Comparison of ENCODE assay signal across 32 mouse cellular contexts in genomic region chr3:90693496-90693895, GRCm38 (mm10). TPM values are rescaled to one million over a fixed set of nuclear protein-coding genes. Genes with fewer than 3 reads are reported as not detected.
DNase-seq lines count a peak whose midpoint lies in the region; ATAC-seq and TF ChIP-seq lines count a peak whose summit lies in the region.
"Had no signal": no experiment of that assay in that cellular context is flagged by ENCODE, and none has a peak within 500 bp of the region (broad histone marks: within the 10 kb centered on the region; RNA-seq: fewer than 3 reads in every experiment).

No protein-coding gene starts in this region.

- intact Hi-C loops in gastrocnemius, postnatal 14 days (cut with DNase I; ENCODE audit: low total_unique reads), result no loop called here

- no peak for TF ChIP-seq POLR2A in bone marrow, adult 2 months (IDR thresholded peaks at IDR 0.05; ENCODE audit: borderline replicate concordance, control insufficient read depth, low read depth, low read length)

- H3K36me3 ChIP-seq in liver, embryonic 16.5 days (ENCODE audit: control insufficient read depth, insufficient read depth), result no peaks in the 10 kb centered on the region
- no peaks in the 10 kb centered on the region for H3K36me3 ChIP-seq in liver, embryonic 11.5 days (ENCODE audit: control insufficient read depth, insufficient read depth, low read length)
- H3K36me3 ChIP-seq in midbrain, postnatal 0 days (ENCODE audit: insufficient read depth, low read length), result no peaks in the 10 kb centered on the region
- H3K36me3 ChIP-seq: embryonic facial prominence, embryonic 12.5 days; embryonic facial prominence, embryonic 15.5 days; heart, embryonic 10.5 days; heart, embryonic 13.5 days had no signal

- H3K9me3 ChIP-seq in liver, embryonic 16.5 days (replicated peaks; ENCODE audit: control insufficient read depth, low read length), result no peaks in the 10 kb centered on the region
- no peaks in the 10 kb centered on the region for H3K9me3 ChIP-seq in liver, embryonic 11.5 days (ENCODE audit: control insufficient read depth, low read length)
- H3K9me3 ChIP-seq in midbrain, postnatal 0 days (ENCODE audit: low read length), result no peaks in the 10 kb centered on the region
- H3K9me3 ChIP-seq: embryonic facial prominence, embryonic 12.5 days; embryonic facial prominence, embryonic 15.5 days; heart, embryonic 10.5 days; heart, embryonic 13.5 days had no signal

- 0 out of 2 replicates have a peak overlapping the region, but pooled peaks have one; percentile 9 for H3K4me3 ChIP-seq in liver, embryonic 16.5 days (ENCODE audit: low read depth, low read length)
- no peak overlapping the region for H3K4me3 ChIP-seq in liver, embryonic 11.5 days (ENCODE audit: low read depth, low read length)
- peak overlapping the region; percentile 90 for H3K4me3 ChIP-seq in bone marrow, adult 2 months (replicated peaks; ENCODE audit: control insufficient read depth, low read depth, low read length)
- H3K4me3 ChIP-seq in midbrain, postnatal 0 days (ENCODE audit: low read depth, low read length), result no peak overlapping the region
- H3K4me3 ChIP-seq: embryonic facial prominence, embryonic 12.5 days; embryonic facial prominence, embryonic 15.5 days; gastrocnemius, adult 2 months; heart, adult 2 months; heart, embryonic 10.5 days; heart, embryonic 13.5 days had no signal

- H3K4me1 ChIP-seq in liver, embryonic 16.5 days (ENCODE audit: control insufficient read depth, low read depth, low read length), result no peaks in the 10 kb centered on the region
- no peaks in the 10 kb centered on the region for H3K4me1 ChIP-seq in liver, embryonic 11.5 days (replicated peaks; ENCODE audit: control insufficient read depth, insufficient read depth, low read length)
- no peaks in the 10 kb centered on the region for H3K4me1 ChIP-seq in bone marrow, adult 2 months (ENCODE audit: control insufficient read depth, insufficient read depth, low read length)
- no peaks in the 10 kb centered on the region for H3K4me1 ChIP-seq in midbrain, postnatal 0 days (ENCODE audit: insufficient read depth, low read length)
- H3K4me1 ChIP-seq: embryonic facial prominence, embryonic 12.5 days; embryonic facial prominence, embryonic 15.5 days; heart, embryonic 10.5 days; heart, embryonic 13.5 days had no signal

- no peak for ATAC-seq in liver, embryonic 16.5 days (ENCODE audit: low read depth)
- ATAC-seq in liver, embryonic 11.5 days (replicated peaks; ENCODE audit: low FRiP score), result no peak
- ATAC-seq in megakaryocyte, adult 5-6 weeks (ENCODE audit: poor library complexity, severe bottlenecking), result peak; percentile 23
- peak; percentile 53; the same call in 1 of the 2 replicates for ATAC-seq in neutrophil, adult 5-6 weeks (ENCODE audit: extremely low read depth, insufficient number of reproducible peaks, low FRiP score, poor library complexity, severe bottlenecking)
- no peak for ATAC-seq in midbrain, postnatal 0 days (ENCODE audit: low FRiP score)
- ATAC-seq: activated CD4-positive, CD25-positive, alpha-beta regulatory T cell, adult 4 months; forebrain, embryonic 14.5 days; forebrain, postnatal 0 days; hindbrain, postnatal 0 days had no signal

- H3K27me3 ChIP-seq in liver, embryonic 16.5 days (ENCODE audit: control insufficient read depth, insufficient read depth, low read depth, low read length), result no peaks in the 10 kb centered on the region
- no peaks in the 10 kb centered on the region for H3K27me3 ChIP-seq in liver, embryonic 11.5 days (replicated peaks; ENCODE audit: control insufficient read depth, insufficient read depth, low read length)
- H3K27me3 ChIP-seq in midbrain, postnatal 0 days (ENCODE audit: insufficient read depth, low read length), result no peaks in the 10 kb centered on the region
- H3K27me3 ChIP-seq: embryonic facial prominence, embryonic 12.5 days; embryonic facial prominence, embryonic 15.5 days; heart, embryonic 13.5 days had no signal

- H3K9ac ChIP-seq in liver, embryonic 16.5 days (ENCODE audit: low read depth, low read length), result no peak overlapping the region
- no peak overlapping the region for H3K9ac ChIP-seq in liver, embryonic 11.5 days (ENCODE audit: low read depth, low read length)
- no peak overlapping the region for H3K9ac ChIP-seq in midbrain, postnatal 0 days (replicated peaks; ENCODE audit: low read length, poor library complexity, severe bottlenecking)
- H3K9ac ChIP-seq: embryonic facial prominence, embryonic 12.5 days; embryonic facial prominence, embryonic 15.5 days; forebrain, postnatal 0 days; heart, embryonic 13.5 days; hindbrain, embryonic 14.5 days had no signal

- WGBS in liver, embryonic 16.5 days (ENCODE audit: insufficient replicate concordance), result 42% methylated on average over 2 of the region's 2 CpGs
- WGBS in liver, embryonic 11.5 days, result 52% methylated on average over 2 of the region's 2 CpGs
- WGBS in bone marrow, adult 2 months, result 19% methylated on average over 2 of the region's 2 CpGs
- whole genome bisulfite sequencing in midbrain, postnatal 0 days, result 81% methylated on average over 2 of the region's 2 CpGs

- no peak for DNase-seq in liver, embryonic 11.5 days (ENCODE audit: low spot score)
- DNase-seq in gastrocnemius, postnatal 14 days, result no peak
- no peak for DNase-seq in midbrain, postnatal 0 days (ENCODE audit: low spot score)
- DNase-seq: adrenal gland, adult 8-10 months; adrenal gland, postnatal 25 days; cerebellum, adult 18-20 months; cerebellum, adult 9-10 months; cerebellum, postnatal 14 days; forebrain, postnatal 0 days; gastrocnemius, adult 2 months; gastrocnemius, postnatal 25 days; heart, adult 2 months; heart, postnatal 14 days; heart, postnatal 4 days had no signal

- H3K4me2 ChIP-seq in liver, embryonic 16.5 days (ENCODE audit: low read depth, low read length), result no peak overlapping the region
- no peak overlapping the region for H3K4me2 ChIP-seq in liver, embryonic 11.5 days
- H3K4me2 ChIP-seq in midbrain, postnatal 0 days (ENCODE audit: low read depth, low read length, poor library complexity, severe bottlenecking), result no peak overlapping the region
- H3K4me2 ChIP-seq: embryonic facial prominence, embryonic 12.5 days; embryonic facial prominence, embryonic 15.5 days; heart, embryonic 13.5 days; hindbrain, embryonic 14.5 days had no signal

- no peak for TF ChIP-seq CTCF in bone marrow, adult 2 months (IDR thresholded peaks at IDR 0.05; ENCODE audit: control insufficient read depth, insufficient read depth, low read length)
- TF ChIP-seq CTCF in midbrain, postnatal 0 days (IDR thresholded peaks at IDR 0.05), result no peak

- H3K27ac ChIP-seq in liver, embryonic 16.5 days (ENCODE audit: low read length), result no peak overlapping the region
- H3K27ac ChIP-seq in liver, embryonic 11.5 days (ENCODE audit: low read depth, low read length), result no peak overlapping the region
- peak overlapping the region; percentile 94 for H3K27ac ChIP-seq in bone marrow, adult 2 months (ENCODE audit: control insufficient read depth, insufficient read depth, low read depth, low read length, poor library complexity)
- no peak overlapping the region for H3K27ac ChIP-seq in midbrain, postnatal 0 days (ENCODE audit: low read depth, low read length)
- H3K27ac ChIP-seq: embryonic facial prominence, embryonic 12.5 days; embryonic facial prominence, embryonic 15.5 days; gastrocnemius, adult 2 months; heart, adult 2 months; heart, embryonic 10.5 days; heart, embryonic 13.5 days; hindbrain, embryonic 14.5 days; hindbrain, postnatal 0 days had no signal

RNA-seq across cellular contexts. Expression of gene S100a9, which starts 2.0 kb away (rescaled TPM):
- polyA plus RNA-seq in liver, embryonic 16.5 days (2015; fragmentation: Nextera tagmentation; extraction: Ambion mirVana), result 1,737 and 1,805 TPM in 2 replicates
- 93.3 and 95.1 TPM in 2 replicates for polyA plus RNA-seq in liver, embryonic 11.5 days (2014; fragmentation: Nextera tagmentation; extraction: Ambion mirVana)
- polyA plus RNA-seq in bone marrow, adult 2 months (2011; ENCODE audit: insufficient read depth, insufficient read length, low replicate concordance, missing spikeins), result 8,678 and 25,400 TPM in 2 replicates
- 25,767 and 33,746 TPM in 2 replicates for total RNA-seq in megakaryocyte, adult 5-6 weeks (2015)
- total RNA-seq in megakaryocyte, adult 5-6 weeks (2017), result 12,484 and 18,004 TPM in 2 replicates
- 13,076 and 15,649 TPM in 2 replicates for total RNA-seq in neutrophil, adult 5-6 weeks (2017)
- total RNA-seq in gastrocnemius, postnatal 14 days (2021), result under 1 TPM in 1 of 2 experiments, not detected in 1; 0.76 TPM
- total RNA-seq in midbrain, postnatal 0 days (2014; rRNA removed), result 5.5 TPM in 1 of 2 replicates, not detected in the other
- 2.1 and 2.2 TPM in 2 replicates for polyA plus RNA-seq in midbrain, postnatal 0 days (2015; fragmentation: Nextera tagmentation; extraction: Ambion mirVana)
- total RNA-seq: ES-E14 had no signal
- polyA plus RNA-seq: C2C12; heart, embryonic 10.5 days had no signal

RNA-seq across cellular contexts. Expression of gene S100a8, which starts 24.7 kb away (rescaled TPM):
- polyA plus RNA-seq in liver, embryonic 16.5 days (2015; fragmentation: Nextera tagmentation; extraction: Ambion mirVana), result 2,698 and 2,791 TPM in 2 replicates
- 140 and 141 TPM in 2 replicates for polyA plus RNA-seq in liver, embryonic 11.5 days (2014; fragmentation: Nextera tagmentation; extraction: Ambion mirVana)
- 4,508 and 18,334 TPM in 2 replicates for polyA plus RNA-seq in bone marrow, adult 2 months (2011; ENCODE audit: insufficient read depth, insufficient read length, low replicate concordance, missing spikeins)
- 16,705 and 21,369 TPM in 2 replicates for total RNA-seq in megakaryocyte, adult 5-6 weeks (2015)
- 18,572 and 19,307 TPM in 2 replicates for total RNA-seq in megakaryocyte, adult 5-6 weeks (2017)
- 8,742 and 9,143 TPM in 2 replicates for total RNA-seq in neutrophil, adult 5-6 weeks (2017)
- under 1 TPM in 1 of 2 experiments, not detected in 1; 0.71 TPM for total RNA-seq in gastrocnemius, postnatal 14 days (2021)
- 0.93 and 1.8 TPM in 2 replicates for total RNA-seq in midbrain, postnatal 0 days (2014; rRNA removed)
- polyA plus RNA-seq in midbrain, postnatal 0 days (2015; fragmentation: Nextera tagmentation; extraction: Ambion mirVana), result 2.2 and 4.2 TPM in 2 replicates
- total RNA-seq: ES-E14; gastrocnemius, adult 2 months; gastrocnemius, postnatal 25 days; hindbrain, postnatal 0 days had no signal
- polyA plus RNA-seq: C2C12; heart, embryonic 10.5 days had no signal

RNA-seq across cellular contexts. Expression of gene Pglyrp4, which starts 33.2 kb away (rescaled TPM):
- polyA plus RNA-seq in liver, embryonic 16.5 days (2015; fragmentation: Nextera tagmentation; extraction: Ambion mirVana), result 0.06 TPM in 1 of 2 replicates, not detected in the other
- not detected in 2 replicates for polyA plus RNA-seq in liver, embryonic 11.5 days (2014; fragmentation: Nextera tagmentation; extraction: Ambion mirVana)
- polyA plus RNA-seq in bone marrow, adult 2 months (2011; ENCODE audit: insufficient read depth, insufficient read length, low replicate concordance, missing spikeins), result not detected in 2 replicates
- total RNA-seq in megakaryocyte, adult 5-6 weeks (2015), result 0.07 TPM in 1 of 2 replicates, not detected in the other
- 0.28 and 0.44 TPM in 2 replicates for total RNA-seq in megakaryocyte, adult 5-6 weeks (2017)
- 5.4 and 6.2 TPM in 2 replicates for total RNA-seq in neutrophil, adult 5-6 weeks (2017)
- total RNA-seq in gastrocnemius, postnatal 14 days (2021), result not detected
- total RNA-seq in midbrain, postnatal 0 days (2014; rRNA removed), result not detected in 2 replicates
- polyA plus RNA-seq in midbrain, postnatal 0 days (2015; fragmentation: Nextera tagmentation; extraction: Ambion mirVana), result not detected in 2 replicates
- total RNA-seq: adrenal gland, adult 8-10 months; adrenal gland, postnatal 25 days; ES-E14; forebrain, postnatal 0 days; gastrocnemius, adult 2 months; gastrocnemius, postnatal 25 days; heart, adult 2 months; heart, postnatal 14 days; heart, postnatal 4 days; hindbrain, postnatal 0 days had no signal
- polyA plus RNA-seq: activated CD4-positive, CD25-positive, alpha-beta regulatory T cell, adult 4 months; C2C12; embryonic facial prominence, embryonic 12.5 days; forebrain, embryonic 11.5 days; forebrain, embryonic 14.5 days; forebrain, postnatal 0 days; frontal cortex, adult 2 months; heart, adult 2 months; heart, embryonic 10.5 days; heart, embryonic 13.5 days; heart, embryonic 16.5 days; hindbrain, embryonic 11.5 days; hindbrain, embryonic 14.5 days; hindbrain, postnatal 0 days had no signal

RNA-seq across cellular contexts. Expression of gene S100a7a, which starts 39.7 kb away (rescaled TPM):
- 0.06 TPM in 1 of 2 replicates, not detected in the other for polyA plus RNA-seq in liver, embryonic 16.5 days (2015; fragmentation: Nextera tagmentation; extraction: Ambion mirVana)
- not detected in 2 replicates for polyA plus RNA-seq in liver, embryonic 11.5 days (2014; fragmentation: Nextera tagmentation; extraction: Ambion mirVana)
- polyA plus RNA-seq in bone marrow, adult 2 months (2011; ENCODE audit: insufficient read depth, insufficient read length, low replicate concordance, missing spikeins), result 1.0 TPM in 1 of 2 replicates, not detected in the other
- 0.11 and 0.31 TPM in 2 replicates for total RNA-seq in megakaryocyte, adult 5-6 weeks (2015)
- 0.29 TPM in 1 of 2 replicates, not detected in the other for total RNA-seq in megakaryocyte, adult 5-6 weeks (2017)
- total RNA-seq in neutrophil, adult 5-6 weeks (2017), result 0.81 and 1.1 TPM in 2 replicates
- under 1 TPM in 1 of 2 experiments, not detected in 1; 0.16 TPM for total RNA-seq in gastrocnemius, postnatal 14 days (2021)
- total RNA-seq in midbrain, postnatal 0 days (2014; rRNA removed), result not detected in 2 replicates
- not detected in 2 replicates for polyA plus RNA-seq in midbrain, postnatal 0 days (2015; fragmentation: Nextera tagmentation; extraction: Ambion mirVana)
- total RNA-seq: heart, postnatal 4 days; hindbrain, postnatal 0 days had no signal
- polyA plus RNA-seq: activated CD4-positive, CD25-positive, alpha-beta regulatory T cell, adult 4 months; forebrain, embryonic 11.5 days; forebrain, embryonic 14.5 days; forebrain, postnatal 0 days; heart, embryonic 10.5 days; heart, embryonic 13.5 days; hindbrain, embryonic 11.5 days; hindbrain, embryonic 14.5 days; hindbrain, postnatal 0 days had no signal

Comparison
In these comparisons a context has a peak if more than half of its experiments do, and no peak if none do; other contexts are left out.
1. H3K4me3 ChIP-seq: peak in liver, embryonic 16.5 days (single experiment) and bone marrow, adult 2 months (single experiment); none in liver, embryonic 11.5 days (single experiment) and midbrain, postnatal 0 days (single experiment).
2. ATAC-seq: peak in megakaryocyte, adult 5-6 weeks (single experiment) and neutrophil, adult 5-6 weeks (single experiment); none in liver, embryonic 16.5 days (single experiment), liver, embryonic 11.5 days (single experiment) and midbrain, postnatal 0 days (single experiment).
3. RNA of gene S100a9, which starts 2.0 kb away (total RNA-seq): 12,484 to 33,746 TPM in megakaryocyte, adult 5-6 weeks and 13,076 to 15,649 TPM in neutrophil, adult 5-6 weeks; 0.76 TPM in gastrocnemius, postnatal 14 days and 5.5 TPM in midbrain, postnatal 0 days; every median in the first group is over 1,000 times any median in the second.
4. RNA of gene S100a8, which starts 24.7 kb away (total RNA-seq): 16,705 to 21,369 TPM in megakaryocyte, adult 5-6 weeks and 8,742 to 9,143 TPM in neutrophil, adult 5-6 weeks; 0.93 to 1.8 TPM in midbrain, postnatal 0 days and 0.71 TPM in gastrocnemius, postnatal 14 days; every median in the first group is over 1,000 times any median in the second.